Mouse (Mus musculus) neural tube, embryonic 14.5 days (tissue): Measurements from ENCODE around the gene Krit1. TPM values are rescaled to one million over a fixed set of nuclear protein-coding genes. Genes with fewer than 3 reads are reported as not detected.
"Not testable (repeated sequence)": the region's sequence is repeated elsewhere in the genome, so short reads cannot be mapped to it uniquely, and the experiment has no call there.

Experiments used
- ATAC-seq: fragments of 200-750 bp; cut with Nextera tagmentation; 2 replicates; pipeline ENCODE4 v1.8.0; 2017; ENCODE audit warnings: low read depth, mild to moderate bottlenecking, moderate TSS enrichment, moderate library complexity
- H3K27ac ChIP-seq: fragments of 300-500 bp; sonication (generic); 2 replicates; pipeline ENCODE4 v1.5.1; 2014; ENCODE audit warnings: low read depth, mild to moderate bottlenecking, control low read depth, low read length, moderate library complexity, mixed read lengths
- H3K27me3 ChIP-seq: fragments of 300-500 bp; sonication (generic); 2 replicates; pipeline ENCODE4 v1.6.1; 2014; ENCODE audit warnings: low read length; ENCODE audit not compliant: control insufficient read depth, insufficient read depth
- H3K36me3 ChIP-seq: fragments of 300-500 bp; sonication (generic); 2 replicates; pipeline ENCODE4 v1.6.1; 2014; ENCODE audit warnings: low read length, mixed read lengths; ENCODE audit not compliant: control insufficient read depth, insufficient read depth
- H3K4me1 ChIP-seq: fragments of 300-500 bp; sonication (generic); 2 replicates; pipeline ENCODE4 v1.6.1; 2014; ENCODE audit warnings: low read length; ENCODE audit not compliant: control insufficient read depth, insufficient read depth
- H3K4me2 ChIP-seq: fragments of 300-500 bp; sonication (generic); 2 replicates; pipeline ENCODE4 v1.6.1; 2014; ENCODE audit warnings: mild to moderate bottlenecking, low read depth, low read length, control low read depth
- H3K4me3 ChIP-seq: fragments of 300-500 bp; sonication (generic); 2 replicates; pipeline ENCODE4 v1.5.1; 2014; ENCODE audit warnings: low read depth, low read length, control low read depth, mixed read lengths
- H3K9ac ChIP-seq: fragments of 300-500 bp; sonication (generic); replicated peaks from 2 replicates; pipeline ENCODE4 v1.6.1; 2014; ENCODE audit warnings: low read depth, mild to moderate bottlenecking, control low read depth, low read length, mixed read lengths
- H3K9me3 ChIP-seq: fragments of 300-500 bp; sonication (generic); 2 replicates; pipeline ENCODE4 v1.6.1; 2016; ENCODE audit warnings: low read length; ENCODE audit not compliant: control insufficient read depth
- WGBS: fragments of 180-500 bp; shearing (Covaris S2); extraction: QIAGEN DNeasy Blood & Tissue Kit; methylation state at CpG from one replicate; pipeline ENCODE4 v1.1.7; 2014; 5-methylcytosine and 5-hydroxymethylcytosine counted together
- polyA plus RNA-seq: library from polyadenylated mRNA; unstranded; fragments of >200 nt; fragmentation: Nextera tagmentation; extraction: Ambion mirVana; gene quantifications from 2 replicates; pipeline ENCODE4 v1.2.1, GENCODE M21; 2014

The Krit1 gene
- polyA plus RNA-seq, 1 experiment from 2014 or later = 61.7 TPM

DNA sequence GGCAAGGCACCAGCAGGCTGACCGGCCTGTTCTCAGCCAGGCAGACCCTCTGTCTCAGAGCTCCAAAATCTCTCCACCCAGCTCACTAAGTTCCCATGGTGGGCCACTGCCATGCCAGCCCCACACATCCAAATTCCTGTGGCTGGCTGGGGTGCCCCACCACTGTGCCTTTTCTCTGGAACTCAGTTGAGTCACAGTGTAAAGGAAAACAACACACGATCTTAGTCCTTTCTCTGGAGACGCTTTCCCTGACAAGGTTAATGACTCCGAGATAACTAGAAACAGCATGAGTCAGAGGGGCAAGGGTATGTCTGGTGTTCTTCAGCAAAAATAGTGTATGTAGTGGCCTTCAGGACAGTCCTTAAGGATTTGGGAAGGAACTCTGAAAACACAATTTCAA lies 67.2 kb downstream of the Krit1 start:
- Histone ChIP-seq H3K36me3 (no peaks in the 10 kb centered on the region), H3K27me3 (no peaks in the 10 kb centered on the region), H3K4me2 (no peak overlapping the region), H3K4me1 (no peaks in the 10 kb centered on the region), H3K9ac (no peak overlapping the region), H3K9me3 (no peaks in the 10 kb centered on the region), H3K4me3 (no peak overlapping the region), H3K27ac (no peak overlapping the region)
- no peak for ATAC-seq
- WGBS = 80% methylated on average over 4 of the region's 4 CpGs

GRCm38 (mm10) chr5:3872348-3872747 lies 69.4 kb downstream of the Krit1 start:
- Histone ChIP-seq H3K36me3 (no peaks in the 10 kb centered on the region), H3K4me2 (no peak overlapping the region), H3K4me3 (no peak overlapping the region), H3K9ac (no peak overlapping the region), H3K9me3 (no peaks in the 10 kb centered on the region), H3K27ac (no peak overlapping the region), H3K4me1 (no peaks in the 10 kb centered on the region), H3K27me3 (no peaks in the 10 kb centered on the region)
- 8% methylated on average over 1 of the region's 1 CpGs for WGBS
- no peak for ATAC-seq

DNA sequence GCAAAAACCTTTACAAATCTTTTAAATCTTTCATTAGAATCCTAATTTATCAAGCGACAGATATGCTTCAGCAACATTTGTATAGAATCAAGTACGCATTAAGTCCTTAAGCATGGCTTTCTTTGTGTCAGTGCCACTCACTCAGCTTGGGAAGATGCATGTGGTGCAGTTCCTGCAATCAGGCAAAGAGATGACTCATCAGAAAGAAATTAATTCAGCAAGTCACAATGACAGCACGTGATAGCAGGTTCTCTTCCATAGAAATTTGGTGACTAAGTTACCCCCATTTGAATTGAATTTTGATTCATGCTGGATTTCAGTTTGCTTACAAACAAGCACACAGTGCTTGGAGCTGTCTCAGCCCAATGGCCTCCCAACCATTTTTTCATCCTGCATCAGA lies 70.5 kb downstream of the Krit1 start:
- Histone ChIP-seq H3K4me3 (no peak overlapping the region), H3K4me2 (no peak overlapping the region), H3K9me3 (no peaks in the 10 kb centered on the region), H3K9ac (no peak overlapping the region), H3K36me3 (no peaks in the 10 kb centered on the region), H3K27me3 (no peaks in the 10 kb centered on the region), H3K4me1 (no peaks in the 10 kb centered on the region), H3K27ac (no peak overlapping the region)
- WGBS = 80% methylated on average over 3 of the region's 3 CpGs
- ATAC-seq = no peak

DNA sequence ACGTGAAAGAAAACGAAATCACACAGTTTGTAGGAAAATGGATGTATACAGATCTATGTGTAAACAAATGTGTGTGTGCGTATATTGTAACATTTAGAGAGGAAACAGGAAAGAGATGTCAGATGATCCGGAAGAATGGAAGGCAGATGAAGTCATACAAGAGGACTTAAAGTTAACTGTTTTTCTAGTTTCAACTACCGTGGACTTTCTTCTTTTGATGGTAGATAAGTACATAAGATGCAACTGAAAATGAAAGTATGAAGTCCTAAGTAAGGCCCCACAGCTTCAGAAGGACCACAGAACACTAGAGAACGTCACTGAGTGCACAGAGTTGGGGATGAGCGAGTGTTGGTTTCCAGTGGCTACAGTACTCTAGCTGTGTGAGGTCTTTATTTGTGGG lies 83.9 kb downstream of the Krit1 start:
- H3K27ac ChIP-seq, H3K9ac ChIP-seq, H3K4me1 ChIP-seq, ATAC-seq, H3K36me3 ChIP-seq, H3K4me2 ChIP-seq, H3K27me3 ChIP-seq, H3K9me3 ChIP-seq, H3K4me3 ChIP-seq: not testable (repeated sequence)
- 94% methylated on average over 7 of the region's 7 CpGs for WGBS

GRCm38 (mm10) chr5:3889201-3889600 lies 86.2 kb downstream of the Krit1 start:
- Histone ChIP-seq H3K4me2 (no peak overlapping the region), H3K4me3 (no peak overlapping the region), H3K27ac (no peak overlapping the region), H3K27me3 (no peaks in the 10 kb centered on the region), H3K9me3 (no peaks in the 10 kb centered on the region), H3K9ac (no peak overlapping the region), H3K36me3 (no peaks in the 10 kb centered on the region), H3K4me1 (peaks cover 5% of the 10 kb centered on the region; the same call in 1 of the 2 replicates)
- no peak for ATAC-seq

GRCm38 (mm10) chr5:3893459-3894293 lies 90.7 kb downstream of the Krit1 start, which contains the start of gene Mterf1a:
Gene Mterf1a (minus strand): TSS chr5:3893933.
- WGBS = 4% methylated on average over 3 of the region's 47 CpGs
- Histone ChIP-seq H3K9ac (peak within 1 kb of the TSS; percentile 37; the same call in 1 of the 2 replicates), H3K4me2 (peak within 1 kb of the TSS; percentile 69), H3K4me3 (peak within 1 kb of the TSS; percentile 38)
- not testable (repeated sequence) for H3K9me3 ChIP-seq, H3K27me3 ChIP-seq, H3K27ac ChIP-seq, H3K4me1 ChIP-seq, H3K36me3 ChIP-seq
- ATAC-seq = peak; percentile 100

DNA sequence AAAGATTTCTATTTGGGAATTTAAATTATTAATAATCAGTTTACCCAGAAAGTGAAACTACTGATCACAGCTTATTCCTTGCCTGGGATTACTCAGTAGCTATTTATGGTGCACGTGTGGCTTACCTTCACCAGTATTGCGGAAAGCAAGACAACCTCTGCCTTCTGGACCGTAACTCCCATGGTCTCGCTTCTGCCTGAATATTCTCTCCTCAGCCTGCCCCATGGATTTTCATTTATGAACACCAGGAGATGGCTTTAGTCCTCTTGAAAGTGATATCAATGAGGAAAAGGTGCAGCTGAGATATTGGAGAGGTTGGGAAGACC lies 91.3 kb downstream of the Krit1 start:
- H3K4me2 ChIP-seq, H3K36me3 ChIP-seq, ATAC-seq, H3K27ac ChIP-seq, H3K9ac ChIP-seq, H3K9me3 ChIP-seq, H3K4me1 ChIP-seq, H3K27me3 ChIP-seq, H3K4me3 ChIP-seq: not testable (repeated sequence)
- WGBS = 99% methylated on average over 4 of the region's 4 CpGs

Other genes starting within 250 kb of the Krit1 start
- 4.3 and 5.8 TPM in 2 replicates for gene 1700109H08Rik, start 231.6 kb upstream of the Krit1 start, polyA plus RNA-seq
- gene Pex1, start 207.1 kb upstream of the Krit1 start, polyA plus RNA-seq = 23.5 and 25.5 TPM in 2 replicates
- 16.7 and 21.0 TPM in 2 replicates for gene Rbm48, start 206.6 kb upstream of the Krit1 start, polyA plus RNA-seq
- gene Tmbim7, start 152.0 kb upstream of the Krit1 start, polyA plus RNA-seq = not detected in 2 replicates
- gene Gatad1, start 146.0 kb upstream of the Krit1 start, polyA plus RNA-seq = 68.3 and 70.3 TPM in 2 replicates
- gene Ankib1, start 259 bp upstream of the Krit1 start, polyA plus RNA-seq = 24.4 and 25.8 TPM in 2 replicates
- 0.09 and 0.11 TPM in 2 replicates for gene Lrrd1, start 42.0 kb downstream of the Krit1 start, polyA plus RNA-seq
- 7.1 and 8.2 TPM in 2 replicates for gene Mterf1a, start 90.7 kb downstream of the Krit1 start, polyA plus RNA-seq
- gene Akap9, start 124.9 kb downstream of the Krit1 start, polyA plus RNA-seq = 330 and 342 TPM in 2 replicates